Mouse (Mus musculus) forebrain, embryonic 16.5 days (tissue): Measurements from ENCODE around the gene Zmynd19. TPM values are rescaled to one million over a fixed set of nuclear protein-coding genes. Genes with fewer than 3 reads are reported as not detected.
"Not testable (repeated sequence)": the region's sequence is repeated elsewhere in the genome, so short reads cannot be mapped to it uniquely, and the experiment has no call there.

Experiments used
- ATAC-seq: fragments of 200-750 bp; cut with Nextera tagmentation; 2 replicates; pipeline ENCODE4 v1.8.0; 2017; ENCODE audit warnings: mild to moderate bottlenecking, moderate library complexity
- H3K27ac ChIP-seq: fragments of 300-500 bp; sonication (generic); 2 replicates; pipeline ENCODE4 v1.5.1; 2014; ENCODE audit warnings: low read length, control low read depth
- H3K27me3 ChIP-seq: fragments of 300-500 bp; sonication (generic); replicated peaks from 2 replicates; pipeline ENCODE4 v1.6.1; 2014; ENCODE audit warnings: low read length; ENCODE audit not compliant: control insufficient read depth, insufficient read depth
- H3K36me3 ChIP-seq: fragments of 300-500 bp; sonication (generic); 2 replicates; pipeline ENCODE4 v1.6.1; 2014; ENCODE audit not compliant: control insufficient read depth, insufficient read depth
- H3K4me1 ChIP-seq: fragments of 300-500 bp; sonication (generic); replicated peaks from 2 replicates; pipeline ENCODE4 v1.6.1; 2014; ENCODE audit warnings: low read length; ENCODE audit not compliant: control insufficient read depth, insufficient read depth
- H3K4me2 ChIP-seq: fragments of 300-500 bp; sonication (generic); 2 replicates; pipeline ENCODE4 v1.6.1; 2014; ENCODE audit warnings: mild to moderate bottlenecking, low read length, control low read depth
- H3K4me3 ChIP-seq: fragments of 300-500 bp; sonication (generic); replicated peaks from 2 replicates; pipeline ENCODE4 v1.5.1; 2014; ENCODE audit warnings: mild to moderate bottlenecking, low read length, control low read depth
- H3K9ac ChIP-seq: fragments of 300-500 bp; sonication (generic); replicated peaks from 2 replicates; pipeline ENCODE4 v1.6.1; 2014; ENCODE audit warnings: low read depth, low read length, control low read depth
- H3K9me3 ChIP-seq: fragments of 300-500 bp; sonication (generic); 2 replicates; pipeline ENCODE4 v1.6.1; 2016; ENCODE audit warnings: low read length; ENCODE audit not compliant: control insufficient read depth
- WGBS: fragments of 180-500 bp; shearing (Covaris S2); extraction: QIAGEN DNeasy Blood & Tissue Kit; methylation state at CpG from one replicate; pipeline ENCODE4 v1.1.7; 2014; 5-methylcytosine and 5-hydroxymethylcytosine counted together
- polyA plus RNA-seq: library from polyadenylated mRNA; unstranded; fragments of >200 nt; fragmentation: Nextera tagmentation; extraction: Ambion mirVana; gene quantifications from 2 replicates; pipeline ENCODE4 v1.2.1, GENCODE M21; 2015

Zmynd19 gene
- polyA plus RNA-seq, 1 experiment from 2014 or later = 20.8 TPM

DNA sequence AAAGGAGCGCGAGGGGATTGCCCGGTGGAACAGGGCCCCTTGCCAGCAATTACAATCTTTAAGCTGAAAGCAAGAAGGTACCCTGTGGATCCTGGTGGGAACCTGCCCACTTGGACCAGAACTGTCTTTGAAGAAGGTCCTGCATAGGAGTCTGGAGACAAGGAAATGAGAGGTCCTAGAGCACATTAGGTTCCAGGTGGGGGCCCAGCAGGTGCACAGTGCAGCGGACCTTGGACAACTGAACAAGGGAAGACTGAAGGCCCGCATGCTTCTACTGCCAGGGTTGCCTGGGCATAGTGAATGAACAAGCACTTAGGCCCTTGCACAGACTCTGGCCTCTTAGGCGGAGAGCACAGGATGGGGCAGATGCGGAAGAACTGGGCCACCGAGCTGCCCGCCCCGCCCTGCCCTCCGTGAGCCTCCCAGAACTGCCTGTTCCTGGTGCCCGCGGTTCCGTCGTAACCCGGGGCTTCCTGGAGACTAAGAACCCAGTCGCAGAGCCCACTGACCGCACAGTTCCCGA is 15.1 kb upstream of the Zmynd19 start:
- Histone ChIP-seq H3K36me3 (no peaks in the 10 kb centered on the region), H3K9ac (peak overlapping the region; percentile 66), H3K4me2 (peak overlapping the region; percentile 80), H3K9me3 (no peaks in the 10 kb centered on the region), H3K4me3 (peak overlapping the region; percentile 57), H3K27ac (no peak overlapping the region), H3K27me3 (no peaks in the 10 kb centered on the region), H3K4me1 (peaks cover 11% of the 10 kb centered on the region)
- ATAC-seq = peak; percentile 58
- 5% methylated on average over 19 of the region's 19 CpGs for WGBS

GRCm38 (mm10) chr2:24935057-24935796 is 14.4 kb upstream of the Zmynd19 start, which contains the start of gene Arrdc1:
Gene Arrdc1, minus strand, starts transcription at chr2:24935252.
- peak; percentile 92 for ATAC-seq
- H3K9ac ChIP-seq = peak within 1 kb of the TSS; percentile 66
- no peak within 1 kb of the TSS for H3K27ac ChIP-seq
- H3K9me3 ChIP-seq = no peaks in the 10 kb centered on the region
- peak within 1 kb of the TSS; percentile 80 for H3K4me2 ChIP-seq
- peaks cover 11% of the 10 kb centered on the region for H3K4me1 ChIP-seq
- under 1% methylated on average over 48 of the region's 49 CpGs for WGBS
- no peaks in the 10 kb centered on the region for H3K27me3 ChIP-seq
- peak within 1 kb of the TSS; percentile 57 for H3K4me3 ChIP-seq
- H3K36me3 ChIP-seq = no peaks in the 10 kb centered on the region

GRCm38 (mm10) chr2:24942092-24942491 is 7.5 kb upstream of the Zmynd19 start:
- Histone ChIP-seq H3K27ac (no peak overlapping the region), H3K4me1 (no peaks in the 10 kb centered on the region), H3K36me3 (no peaks in the 10 kb centered on the region), H3K9me3 (no peaks in the 10 kb centered on the region), H3K9ac (no peak overlapping the region), H3K4me3 (no peak overlapping the region), H3K4me2 (no peak overlapping the region), H3K27me3 (no peaks in the 10 kb centered on the region)
- no peak for ATAC-seq
- 77% methylated on average over 4 of the region's 4 CpGs for WGBS

GRCm38 (mm10) chr2:24944304-24944703 is 5.3 kb upstream of the Zmynd19 start:
- H3K9ac ChIP-seq, H3K36me3 ChIP-seq, H3K27ac ChIP-seq, H3K9me3 ChIP-seq, H3K4me3 ChIP-seq, H3K4me2 ChIP-seq, ATAC-seq, H3K27me3 ChIP-seq, H3K4me1 ChIP-seq: not testable (repeated sequence)
- 37% methylated on average over 2 of the region's 2 CpGs for WGBS

GRCm38 (mm10) chr2:24950189-24950535 is 570 bp downstream of the Zmynd19 start:
- H3K4me3 ChIP-seq = peak overlapping the region; percentile 97
- peaks cover 20% of the 10 kb centered on the region; the same call in 1 of the 2 replicates for H3K36me3 ChIP-seq
- H3K9me3 ChIP-seq = no peaks in the 10 kb centered on the region
- peak overlapping the region; percentile 41; the same call in 1 of the 2 replicates for H3K27ac ChIP-seq
- under 1% methylated on average over 28 of the region's 31 CpGs for WGBS
- peaks cover 17% of the 10 kb centered on the region for H3K4me1 ChIP-seq
- ATAC-seq = 0 out of 2 replicates have a peak, but pooled peaks have one; percentile 1
- peak overlapping the region; percentile 92 for H3K9ac ChIP-seq
- peak overlapping the region; percentile 98 for H3K4me2 ChIP-seq
- H3K27me3 ChIP-seq = no peaks in the 10 kb centered on the region

GRCm38 (mm10) chr2:24952537-24953055 is 3.0 kb downstream of the Zmynd19 start:
- H3K4me3 ChIP-seq = no peak overlapping the region
- H3K36me3 ChIP-seq = peaks cover 26% of the 10 kb centered on the region; the same call in 1 of the 2 replicates
- H3K9me3 ChIP-seq = no peaks in the 10 kb centered on the region
- ATAC-seq = no peak
- H3K27ac ChIP-seq = no peak overlapping the region
- 89% methylated on average over 4 of the region's 4 CpGs for WGBS
- peaks cover 17% of the 10 kb centered on the region for H3K4me1 ChIP-seq
- no peaks in the 10 kb centered on the region for H3K27me3 ChIP-seq
- no peak overlapping the region for H3K4me2 ChIP-seq
- H3K9ac ChIP-seq = no peak overlapping the region

- no peak overlapping the region for H3K27ac ChIP-seq
- H3K4me2 ChIP-seq = no peak overlapping the region
- no peak overlapping the region for H3K4me3 ChIP-seq
- no peak overlapping the region for H3K9ac ChIP-seq
- 40% methylated on average over 3 of the region's 3 CpGs for WGBS
- peaks cover 24% of the 10 kb centered on the region for H3K36me3 ChIP-seq
- no peaks in the 10 kb centered on the region for H3K27me3 ChIP-seq
- no peaks in the 10 kb centered on the region for H3K9me3 ChIP-seq
- no peak for ATAC-seq
- peaks cover 9% of the 10 kb centered on the region for H3K4me1 ChIP-seq
Measured at GRCm38 (mm10) chr2:24960910-24961309, 11.3 kb downstream of the Zmynd19 start.

GRCm38 (mm10) chr2:24962304-24963000 is 12.9 kb downstream of the Zmynd19 start, which contains the start of gene Dph7:
Gene Dph7, plus strand, starts transcription at chr2:24962400.
- Histone ChIP-seq H3K4me2 (peak within 1 kb of the TSS; percentile 73), H3K9ac (peak within 1 kb of the TSS; percentile 80), H3K36me3 (peaks cover 24% of the 10 kb centered on the region), H3K4me3 (peak within 1 kb of the TSS; percentile 75), H3K9me3 (no peaks in the 10 kb centered on the region), H3K27ac (peak within 1 kb of the TSS; percentile 6; the same call in 1 of the 2 replicates), H3K27me3 (no peaks in the 10 kb centered on the region), H3K4me1 (peaks cover 9% of the 10 kb centered on the region)
- under 1% methylated on average over 28 of the region's 28 CpGs for WGBS
- peak; percentile 96 for ATAC-seq

- Histone ChIP-seq H3K4me3 (no peak overlapping the region), H3K27me3 (no peaks in the 10 kb centered on the region), H3K9me3 (no peaks in the 10 kb centered on the region), H3K36me3 (peaks cover 26% of the 10 kb centered on the region), H3K4me1 (peaks cover 13% of the 10 kb centered on the region), H3K9ac (no peak overlapping the region), H3K27ac (no peak overlapping the region), H3K4me2 (no peak overlapping the region)
- no peak for ATAC-seq
- WGBS = 90% methylated on average over 4 of the region's 4 CpGs
Measured at GRCm38 (mm10) chr2:24970386-24970785, 20.8 kb downstream of the Zmynd19 start.
